In genomic region chr11:49848080-49848815, GRCm38 (mm10) we compare ENCODE assay signal across 8 mouse cellular contexts. TPM values are rescaled to one million over a fixed set of nuclear protein-coding genes. Genes with fewer than 3 reads are reported as not detected.
DNase-seq lines count a peak whose midpoint lies in the region; ATAC-seq lines count a peak whose summit lies in the region.

No protein-coding gene starts in this region.

- H3K36me3 ChIP-seq in forebrain, embryonic 16.5 days (ENCODE audit: control insufficient read depth, insufficient read depth): no peaks in the 10 kb centered on the region
- H3K36me3 ChIP-seq in midbrain, embryonic 14.5 days (ENCODE audit: control insufficient read depth, insufficient read depth, low read length): peaks cover 11% of the 10 kb centered on the region; the same call in 1 of the 2 replicates

- H3K4me2 ChIP-seq in forebrain, embryonic 16.5 days (ENCODE audit: low read length): peak overlapping the region; percentile 61
- peak overlapping the region; percentile 83 for H3K4me2 ChIP-seq in midbrain, embryonic 14.5 days (ENCODE audit: low read length)

- H3K27me3 ChIP-seq in forebrain, embryonic 16.5 days (replicated peaks; ENCODE audit: control insufficient read depth, insufficient read depth, low read length): no peaks in the 10 kb centered on the region
- no peaks in the 10 kb centered on the region for H3K27me3 ChIP-seq in midbrain, embryonic 14.5 days (ENCODE audit: control insufficient read depth, insufficient read depth, low read length)

- H3K4me3 ChIP-seq in forebrain, embryonic 16.5 days (replicated peaks; ENCODE audit: low read length): no peak overlapping the region
- peak overlapping the region; percentile 92; the same call in 1 of the 2 replicates for H3K4me3 ChIP-seq in midbrain, embryonic 14.5 days (replicated peaks; ENCODE audit: low read depth, low read length)

- ATAC-seq in forebrain, embryonic 16.5 days: no peak
- no peak for ATAC-seq in midbrain, embryonic 14.5 days (ENCODE audit: low FRiP score, low TSS enrichment)

- H3K4me1 ChIP-seq in forebrain, embryonic 16.5 days (replicated peaks; ENCODE audit: control insufficient read depth, insufficient read depth, low read length): peaks cover 26% of the 10 kb centered on the region
- H3K4me1 ChIP-seq in midbrain, embryonic 14.5 days (ENCODE audit: control insufficient read depth, insufficient read depth, low read length): peaks cover 21% of the 10 kb centered on the region

- WGBS in forebrain, embryonic 16.5 days: 56% methylated on average over 4 of the region's 4 CpGs
- 63% methylated on average over 4 of the region's 4 CpGs for WGBS in midbrain, embryonic 14.5 days

- peak; percentile 53 for DNase-seq in adrenal gland, adult 2 months
- DNase-seq in adrenal gland, adult 8-10 months: no peak
- DNase-seq in adipocyte (ENCODE audit: low spot score): peak; percentile 48
- peak; percentile 50 to 67 for DNase-seq in kidney, adult 8-10 months
- DNase-seq in midbrain, embryonic 14.5 days: peak; percentile 39
- DNase-seq in left cerebral cortex, adult 11 months (ENCODE audit: low spot score): no peak
- no peak for DNase-seq in gastrocnemius, adult 8-10 months (ENCODE audit: low spot score in 2 of 2)

- H3K9ac ChIP-seq in forebrain, embryonic 16.5 days (replicated peaks; ENCODE audit: low read depth, low read length): peak overlapping the region; percentile 32; the same call in 1 of the 2 replicates
- H3K9ac ChIP-seq in midbrain, embryonic 14.5 days (replicated peaks; ENCODE audit: low read length): 0 out of 2 replicates have a peak overlapping the region, but pooled peaks have one; percentile 1

- no peaks in the 10 kb centered on the region for H3K9me3 ChIP-seq in forebrain, embryonic 16.5 days (ENCODE audit: control insufficient read depth, low read length)
- H3K9me3 ChIP-seq in midbrain, embryonic 14.5 days (ENCODE audit: control insufficient read depth, low read length): no peaks in the 10 kb centered on the region

- no peak overlapping the region for H3K27ac ChIP-seq in forebrain, embryonic 16.5 days (ENCODE audit: low read length)
- H3K27ac ChIP-seq in midbrain, embryonic 14.5 days (replicated peaks; ENCODE audit: low read depth, low read length): no peak overlapping the region

RNA-seq across cellular contexts. Expression of gene Mapk9, which starts 1.7 kb away (rescaled TPM):
- 10 to 100 TPM; 69.8 to 79.9 TPM for total RNA-seq in adrenal gland, adult 2 months (2021)
- polyA plus RNA-seq in adrenal gland, adult 2 months (2012; rRNA removed): 20.2 and 20.5 TPM in 2 replicates
- total RNA-seq in adrenal gland, adult 8-10 months (2022): 10 to 100 TPM; 71.4 to 99.2 (median 87.3) TPM
- 45.7 and 48.5 TPM in 2 replicates for polyA plus RNA-seq in forebrain, embryonic 16.5 days (2015; fragmentation: Nextera tagmentation; extraction: Ambion mirVana)
- polyA plus RNA-seq in midbrain, embryonic 14.5 days (2014; fragmentation: Nextera tagmentation; extraction: Ambion mirVana): 58.7 and 72.4 TPM in 2 replicates
- 10 to 100 TPM; 45.2 to 65.2 (median 53.8) TPM for total RNA-seq in gastrocnemius, adult 8-10 months (2022)

RNA-seq across cellular contexts. Expression of gene Rasgef1c, which starts 53.4 kb away (rescaled TPM):
- 1 to 10 TPM in 1 of 2 experiments, under 1 TPM in 1; 0.43 to 1.0 TPM for total RNA-seq in adrenal gland, adult 2 months (2021)
- polyA plus RNA-seq in adrenal gland, adult 2 months (2012; rRNA removed): 0.71 and 0.83 TPM in 2 replicates
- 1 to 10 TPM in 1 of 4 experiments, under 1 TPM in 3; 0.67 to 1.1 (median 0.82) TPM for total RNA-seq in adrenal gland, adult 8-10 months (2022)
- polyA plus RNA-seq in forebrain, embryonic 16.5 days (2015; fragmentation: Nextera tagmentation; extraction: Ambion mirVana): 11.4 and 17.1 TPM in 2 replicates
- polyA plus RNA-seq in midbrain, embryonic 14.5 days (2014; fragmentation: Nextera tagmentation; extraction: Ambion mirVana): 24.9 and 36.2 TPM in 2 replicates
- under 1 TPM in 2 of 4 experiments, not detected in 2; 0.24 to 0.43 TPM for total RNA-seq in gastrocnemius, adult 8-10 months (2022)

RNA-seq across cellular contexts. Expression of gene Gfpt2, which starts 54.3 kb away (rescaled TPM):
- total RNA-seq in adrenal gland, adult 2 months (2021): 1 to 10 TPM; 6.4 to 8.0 TPM
- 2.3 TPM in 2 replicates for polyA plus RNA-seq in adrenal gland, adult 2 months (2012; rRNA removed)
- total RNA-seq in adrenal gland, adult 8-10 months (2022): 1 to 10 TPM; 3.5 to 4.9 (median 4.4) TPM
- polyA plus RNA-seq in forebrain, embryonic 16.5 days (2015; fragmentation: Nextera tagmentation; extraction: Ambion mirVana): 13.3 and 16.6 TPM in 2 replicates
- 4.1 and 4.5 TPM in 2 replicates for polyA plus RNA-seq in midbrain, embryonic 14.5 days (2014; fragmentation: Nextera tagmentation; extraction: Ambion mirVana)
- 1 to 10 TPM; 3.0 to 6.9 (median 5.8) TPM for total RNA-seq in gastrocnemius, adult 8-10 months (2022)

Comparison
In these comparisons a context has a peak if more than half of its experiments do, and no peak if none do; other contexts are left out.
1. DNase-seq: peak in adrenal gland, adult 2 months (single experiment), adipocyte (single experiment), kidney, adult 8-10 months (2 of 2) and midbrain, embryonic 14.5 days (single experiment); none in adrenal gland, adult 8-10 months (single experiment), left cerebral cortex, adult 11 months (single experiment) and gastrocnemius, adult 8-10 months (0 of 2).